Mouse (Mus musculus) hindbrain, postnatal 0 days (tissue): ENCODE measurements around the gene Gan. TPM values are rescaled to one million over a fixed set of nuclear protein-coding genes. Genes with fewer than 3 reads are reported as not detected.

ENCODE experiments used
- ATAC-seq: fragments of 200-750 bp; cut with Nextera tagmentation; 2 replicates; pipeline ENCODE4 v1.8.0; 2017; ENCODE audit warnings: mild to moderate bottlenecking, moderate TSS enrichment, moderate library complexity
- DNase-seq: peaks from one replicate; pipeline ENCODE4 v3.0.0-alpha.2; 2015; ENCODE audit warnings: low spot score
- H3K27ac ChIP-seq: fragments of 300-500 bp; sonication (generic); 2 replicates; pipeline ENCODE4 v1.5.1; 2014; ENCODE audit warnings: mild to moderate bottlenecking
- H3K27me3 ChIP-seq: fragments of 300-500 bp; sonication (generic); 2 replicates; pipeline ENCODE4 v1.6.1; 2014; ENCODE audit warnings: low read length, mixed read lengths; ENCODE audit not compliant: insufficient read depth
- H3K36me3 ChIP-seq: fragments of 300-500 bp; sonication (generic); 2 replicates; pipeline ENCODE4 v1.6.1; 2014; ENCODE audit warnings: low read length, mixed read lengths; ENCODE audit not compliant: insufficient read depth
- H3K4me1 ChIP-seq: fragments of 300-500 bp; sonication (generic); 2 replicates; pipeline ENCODE4 v1.6.1; 2014; ENCODE audit warnings: antibody characterized with exemption, low read length, mixed read lengths; ENCODE audit not compliant: insufficient read depth
- H3K4me2 ChIP-seq: fragments of 300-500 bp; sonication (generic); 2 replicates; pipeline ENCODE4 v1.6.1; 2014; ENCODE audit warnings: low read depth, mild to moderate bottlenecking, low read length, moderate library complexity, mixed read lengths
- H3K4me3 ChIP-seq: fragments of 300-500 bp; sonication (generic); 2 replicates; pipeline ENCODE4 v1.5.1; 2014; ENCODE audit warnings: low read length
- H3K9ac ChIP-seq: fragments of 300-500 bp; sonication (generic); replicated peaks from 2 replicates; pipeline ENCODE4 v1.6.1; 2014; ENCODE audit warnings: mild to moderate bottlenecking, low read length, moderate library complexity, mixed read lengths
- H3K9me3 ChIP-seq: fragments of 300-500 bp; sonication (generic); 2 replicates; pipeline ENCODE4 v1.6.1; 2016; ENCODE audit warnings: low read length, mixed read lengths
- CTCF ChIP-seq: IDR thresholded peaks from 2 replicates; pipeline ENCODE4 v1.5.1; 2016; ENCODE audit warnings: antibody characterized with exemption, control low read depth, low read depth
- WGBS: fragments of 180-500 bp; shearing (Covaris S2); extraction: QIAGEN DNeasy Blood & Tissue Kit; methylation state at CpG from one replicate; pipeline ENCODE4 v1.1.7; 2014; 5-methylcytosine and 5-hydroxymethylcytosine counted together
- polyA plus RNA-seq: library from polyadenylated mRNA; unstranded; fragments of >200 nt; fragmentation: Nextera tagmentation; extraction: Ambion mirVana; gene quantifications from 2 replicates; pipeline ENCODE4 v1.2.1, GENCODE M21; 2015
- total RNA-seq: library from RNA; depleted of rRNA; stranded (reverse); fragments of >200 nt; gene quantifications from 2 replicates; pipeline ENCODE4 v1.2.3, GENCODE M21; 2014

The Gan gene
- total and polyA plus RNA-seq, 2 experiments from 2014 or later, result 5.6 to 8.5 TPM

DNA sequence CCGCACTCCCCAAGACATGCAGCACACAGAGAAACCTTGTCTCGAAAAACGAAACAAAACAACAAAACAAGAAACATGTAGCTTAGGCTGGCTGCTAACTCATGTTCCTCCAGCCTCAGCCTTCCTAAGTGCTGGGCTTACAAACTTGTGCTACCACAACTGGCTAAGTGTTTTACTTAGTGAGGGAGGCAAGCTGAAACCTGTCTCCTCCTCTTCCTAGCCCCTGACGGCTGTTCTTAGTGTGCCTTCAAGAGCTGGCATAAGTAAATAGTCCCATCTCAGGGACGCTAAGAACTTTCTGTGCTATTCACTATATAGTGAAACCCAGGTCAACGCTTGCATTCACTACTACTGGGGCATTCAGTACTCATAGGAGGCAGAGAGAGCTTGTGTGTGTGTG lies 96.6 kb downstream of the Gan start:
- 81% methylated on average over 6 of the region's 6 CpGs for WGBS
- no peaks in the 10 kb centered on the region for H3K9me3 ChIP-seq
- H3K4me3 ChIP-seq, result no peak overlapping the region
- no peak overlapping the region for H3K9ac ChIP-seq
- TF ChIP-seq CTCF, result no peak
- H3K27me3 ChIP-seq, result no peaks in the 10 kb centered on the region
- H3K36me3 ChIP-seq, result no peaks in the 10 kb centered on the region
- H3K4me2 ChIP-seq, result no peak overlapping the region
- H3K27ac ChIP-seq, result no peak overlapping the region
- ATAC-seq (no peak), DNase-seq (no peak)
- H3K4me1 ChIP-seq, result peaks cover 10% of the 10 kb centered on the region; the same call in 1 of the 2 replicates

DNA sequence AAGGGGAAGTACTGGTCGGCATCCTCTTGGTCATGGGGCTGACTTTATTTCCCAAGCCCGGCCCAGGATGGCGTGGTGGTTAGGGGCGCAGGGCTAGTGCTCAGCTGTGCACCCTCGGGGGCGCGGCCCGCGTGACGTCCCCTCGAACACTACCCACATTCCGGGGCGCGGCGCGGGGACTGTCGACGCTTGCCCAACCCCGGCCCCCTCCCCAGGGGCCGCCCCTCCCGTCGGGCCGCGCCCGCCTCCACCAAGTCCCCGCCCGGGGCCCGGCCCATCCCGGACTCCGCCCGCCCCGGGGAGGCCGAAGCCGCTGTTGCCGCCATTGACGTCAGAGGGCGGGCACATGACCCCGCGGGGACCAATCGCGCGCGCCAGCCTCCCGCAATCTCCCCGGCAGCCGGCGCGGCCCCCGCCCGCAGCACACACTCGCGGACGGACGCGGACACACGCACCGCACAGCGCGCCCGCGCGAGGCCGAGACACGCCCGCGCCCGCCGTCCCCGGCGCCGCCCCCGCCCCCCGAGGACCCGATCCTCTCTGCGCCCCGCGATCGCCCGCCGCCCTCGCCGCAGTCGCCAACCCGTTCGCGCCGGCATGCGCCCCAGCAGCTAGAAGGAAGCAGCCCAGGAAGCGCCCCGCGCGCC lies 98.5 kb downstream of the Gan start:
- peak; percentile 92 for ATAC-seq
- DNase-seq, result peak; percentile 97
- peaks cover 20% of the 10 kb centered on the region for H3K4me1 ChIP-seq
- peak overlapping the region; percentile 95 for H3K9ac ChIP-seq
- peak overlapping the region; percentile 91 for H3K27ac ChIP-seq
- no peaks in the 10 kb centered on the region for H3K27me3 ChIP-seq
- H3K9me3 ChIP-seq, result no peaks in the 10 kb centered on the region
- TF ChIP-seq CTCF, result no peak
- H3K4me3 ChIP-seq, result peak overlapping the region; percentile 74
- no peaks in the 10 kb centered on the region for H3K36me3 ChIP-seq
- peak overlapping the region; percentile 88 for H3K4me2 ChIP-seq
- 1% methylated on average over 72 of the region's 92 CpGs for WGBS

DNA sequence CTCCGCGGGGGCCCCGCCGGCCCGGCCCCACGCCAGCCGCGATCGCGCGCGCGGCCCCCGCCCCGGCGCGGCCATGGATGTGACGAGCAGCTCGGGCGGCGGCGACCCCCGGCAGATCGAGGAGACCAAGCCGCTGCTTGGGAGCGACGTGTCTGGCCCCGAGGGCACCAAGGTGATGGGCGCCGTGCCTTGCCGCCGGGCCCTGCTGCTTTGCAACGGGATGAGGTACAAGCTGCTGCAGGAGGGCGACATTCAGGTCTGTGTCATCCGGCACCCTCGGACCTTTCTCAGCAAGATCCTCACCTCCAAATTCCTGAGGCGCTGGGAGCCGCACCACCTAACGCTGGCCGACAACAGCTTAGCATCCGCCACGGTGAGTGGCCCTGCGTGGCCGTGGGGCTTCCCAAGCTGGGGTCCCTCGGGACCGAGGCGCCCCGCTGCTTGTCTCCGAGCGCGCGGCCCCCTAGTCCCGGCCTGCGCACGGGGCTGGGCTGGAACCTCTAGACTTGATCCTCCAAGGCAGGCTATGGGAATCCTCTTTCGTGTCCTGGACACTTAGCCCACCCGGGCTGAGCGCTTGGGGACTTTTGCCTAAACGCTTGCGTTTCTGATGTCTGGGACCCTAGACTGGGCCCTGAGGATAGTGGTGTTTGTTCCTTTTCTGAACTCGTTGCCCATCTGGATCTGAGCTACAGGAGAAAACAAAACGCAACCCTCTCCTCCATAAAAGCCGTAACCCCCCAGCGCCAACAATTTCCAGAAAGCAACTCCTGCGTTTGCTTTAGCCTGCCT lies 99.3 kb downstream of the Gan start, which contains the start of gene Cmip:
Cmip (plus strand) TSS at position 36 of the 792 bp plus-strand sequence.
- Histone ChIP-seq H3K9ac (peak within 1 kb of the TSS; percentile 95), H3K36me3 (no peaks in the 10 kb centered on the region), H3K27me3 (no peaks in the 10 kb centered on the region), H3K4me1 (peaks cover 20% of the 10 kb centered on the region), H3K4me2 (peak within 1 kb of the TSS; percentile 88), H3K9me3 (no peaks in the 10 kb centered on the region), H3K4me3 (peak within 1 kb of the TSS; percentile 74), H3K27ac (peak within 1 kb of the TSS; percentile 91)
- no peak for TF ChIP-seq CTCF
- peak; percentile 67 for DNase-seq
- peak; percentile 27; the same call in 1 of the 2 replicates for ATAC-seq
- WGBS, result under 1% methylated on average over 53 of the region's 65 CpGs

GRCm38 (mm10) chr8:117257821-117258575 lies 100.1 kb downstream of the Gan start:
- peak; percentile 60 for DNase-seq
- Histone ChIP-seq H3K4me2 (peak overlapping the region; percentile 88), H3K36me3 (no peaks in the 10 kb centered on the region), H3K9me3 (no peaks in the 10 kb centered on the region), H3K27ac (peak overlapping the region; percentile 91), H3K27me3 (no peaks in the 10 kb centered on the region), H3K4me1 (peaks cover 20% of the 10 kb centered on the region), H3K4me3 (peak overlapping the region; percentile 74), H3K9ac (peak overlapping the region; percentile 95)
- no peak for ATAC-seq
- no peak for TF ChIP-seq CTCF
- WGBS, result 1% methylated on average over 22 of the region's 22 CpGs

- Histone ChIP-seq H3K27ac (peak overlapping the region; percentile 91), H3K4me3 (peak overlapping the region; percentile 74), H3K4me1 (peaks cover 20% of the 10 kb centered on the region), H3K9me3 (no peaks in the 10 kb centered on the region), H3K36me3 (no peaks in the 10 kb centered on the region), H3K9ac (peak overlapping the region; percentile 95), H3K4me2 (peak overlapping the region; percentile 88), H3K27me3 (no peaks in the 10 kb centered on the region)
- ATAC-seq (no peak), DNase-seq (no peak)
- no peak for TF ChIP-seq CTCF
- WGBS, result 28% methylated on average over 6 of the region's 6 CpGs
Measured at GRCm38 (mm10) chr8:117258576-117259040, 100.7 kb downstream of the Gan start.

GRCm38 (mm10) chr8:117259431-117260001 lies 101.6 kb downstream of the Gan start:
- Histone ChIP-seq H3K9me3 (no peaks in the 10 kb centered on the region), H3K9ac (peak overlapping the region; percentile 95), H3K36me3 (no peaks in the 10 kb centered on the region), H3K4me3 (peak overlapping the region; percentile 74), H3K27ac (peak overlapping the region; percentile 49; the same call in 1 of the 2 replicates), H3K4me1 (peaks cover 20% of the 10 kb centered on the region), H3K27me3 (no peaks in the 10 kb centered on the region), H3K4me2 (peak overlapping the region; percentile 88)
- TF ChIP-seq CTCF, result 0 out of 2 replicates have a peak, but pooled peaks have one; percentile 25
- WGBS, result 48% methylated on average over 11 of the region's 11 CpGs
- DNase-seq (peak; percentile 17), ATAC-seq (no peak)
